Mouse (Mus musculus) E14TG2a.4 (cell line): ENCODE results near the gene Ceacam9.

ENCODE experiments used
- CTCF ChIP-seq: conservative IDR thresholded peaks from 2 replicates; pipeline ENCODE4 v1.5.1; 2014; ENCODE audit warnings: low read length
- NANOG ChIP-seq: IDR thresholded peaks from 2 replicates; pipeline ENCODE4 v1.6.1; 2014; ENCODE audit warnings: borderline replicate concordance, low read length, mixed read lengths
- POU5F1 ChIP-seq: IDR thresholded peaks from 2 replicates; pipeline ENCODE4 v1.6.1; 2014; ENCODE audit warnings: low read length, borderline replicate concordance

- no peak for TF ChIP-seq POU5F1
- TF ChIP-seq CTCF, result no peak
- TF ChIP-seq NANOG, result no peak
These were observed 16.5 kb downstream of the Ceacam9 start, which contains the start of gene Ap2s1 for GRCm38 (mm10) chr7:16738073-16738696.
